Mouse (Mus musculus): ENCODE measurements around the gene Sun3.

Sun3 gene

DNA sequence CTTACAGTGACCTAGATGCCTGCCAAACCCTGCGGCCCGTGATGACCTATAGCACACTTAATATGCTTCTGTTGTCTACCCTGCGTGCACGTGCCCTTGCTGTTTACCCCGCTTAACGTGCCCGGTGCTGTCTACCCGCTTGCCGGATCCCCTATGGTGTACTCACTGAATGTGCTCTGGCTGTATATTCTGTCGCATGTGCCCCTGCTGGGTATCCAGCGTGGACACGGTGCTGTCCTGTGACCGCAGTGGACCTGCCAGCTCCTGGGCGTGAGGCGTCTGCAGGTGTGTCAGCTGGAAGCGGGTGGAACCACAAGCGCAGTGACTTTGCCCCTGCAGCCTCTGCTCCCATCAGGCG is at the start of gene Sun3:
Sun3 (minus strand) TSS at position 289 of the 358 bp plus-strand sequence.
- DNase-seq (ENCODE audit: low read depth), result no peak

DNA sequence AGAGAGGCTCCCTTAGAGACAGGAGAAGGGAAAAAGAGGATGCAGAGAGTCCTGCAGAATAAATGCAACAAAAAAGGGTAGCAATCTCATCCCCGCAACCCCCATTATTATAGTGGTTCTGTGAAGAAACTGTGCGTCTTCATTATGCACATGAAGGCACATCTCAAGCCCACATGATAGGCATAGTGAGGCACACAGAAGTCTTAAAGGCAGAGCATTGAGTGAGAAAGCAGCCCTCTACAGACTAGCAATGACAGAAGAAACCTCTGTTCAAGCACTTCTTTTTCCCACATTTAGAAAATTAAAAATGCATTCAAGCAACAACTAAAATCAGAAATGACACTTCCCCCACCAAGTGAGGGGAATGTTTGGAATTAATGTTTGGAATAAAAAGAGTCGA is 27.7 kb upstream of the Sun3 start:
- DNase-seq (ENCODE audit: low read depth), result no peak

DNA sequence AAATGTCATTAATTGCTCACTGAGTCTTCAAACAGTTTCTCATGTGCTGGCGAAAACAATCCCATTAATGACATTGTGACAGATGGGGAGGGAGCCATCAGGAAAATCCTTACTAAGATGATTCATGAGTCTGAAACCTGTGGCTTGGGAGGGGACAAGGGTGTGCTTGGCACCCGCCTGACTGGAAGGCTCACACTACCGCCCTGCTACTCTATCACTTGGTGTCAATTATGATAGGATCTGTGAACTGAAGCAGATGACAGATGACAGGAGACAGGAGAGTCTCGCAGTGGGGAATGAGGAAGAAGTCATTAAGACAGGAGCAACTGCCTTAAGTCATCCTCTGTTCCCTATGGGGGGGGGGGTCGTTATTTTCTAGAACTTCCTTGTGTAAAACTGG is 11.7 kb upstream of the Sun3 start:
- DNase-seq (ENCODE audit: low read depth), result no peak

DNA sequence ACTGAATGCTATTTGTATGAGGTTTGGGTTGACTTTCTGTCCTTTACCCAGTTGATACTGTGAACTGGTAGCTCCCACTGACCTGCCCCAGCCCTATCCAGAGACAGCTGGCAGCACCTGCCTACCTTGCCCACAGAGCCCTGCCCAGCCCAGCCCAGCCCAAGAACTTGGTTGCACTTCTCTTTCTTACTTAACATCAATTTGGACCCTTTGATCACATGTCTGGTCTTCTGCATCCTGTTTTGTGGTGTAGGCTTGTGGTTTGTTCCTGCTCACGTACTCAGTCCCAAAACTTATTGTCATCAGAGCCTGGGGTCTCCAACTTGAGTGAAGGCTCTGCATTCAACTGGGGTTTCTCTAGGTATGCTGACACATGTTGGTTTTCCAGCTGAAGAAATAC is 11.2 kb upstream of the Sun3 start:
- DNase-seq (ENCODE audit: low read depth), result peak; percentile 42

DNA sequence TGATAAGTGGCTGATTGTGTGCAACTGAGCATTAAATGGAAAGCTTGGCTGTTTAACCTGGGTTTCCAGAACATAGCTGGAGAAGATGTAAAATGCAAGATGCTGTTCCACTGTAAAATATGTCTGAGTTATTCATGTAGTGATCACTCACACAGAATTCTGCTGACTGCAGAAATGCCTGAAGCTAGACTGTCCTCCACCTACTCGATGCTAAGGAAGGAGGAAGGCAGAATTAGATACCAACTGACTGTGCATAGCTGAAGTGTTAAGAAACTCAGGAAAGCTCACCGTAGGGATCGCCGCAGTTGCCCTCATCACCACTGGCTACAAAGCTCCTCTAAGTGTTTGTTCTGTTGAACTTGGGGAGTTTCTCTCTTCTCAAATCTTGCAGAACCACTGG is 8.9 kb upstream of the Sun3 start:
- no peak for DNase-seq (ENCODE audit: low read depth)

DNA sequence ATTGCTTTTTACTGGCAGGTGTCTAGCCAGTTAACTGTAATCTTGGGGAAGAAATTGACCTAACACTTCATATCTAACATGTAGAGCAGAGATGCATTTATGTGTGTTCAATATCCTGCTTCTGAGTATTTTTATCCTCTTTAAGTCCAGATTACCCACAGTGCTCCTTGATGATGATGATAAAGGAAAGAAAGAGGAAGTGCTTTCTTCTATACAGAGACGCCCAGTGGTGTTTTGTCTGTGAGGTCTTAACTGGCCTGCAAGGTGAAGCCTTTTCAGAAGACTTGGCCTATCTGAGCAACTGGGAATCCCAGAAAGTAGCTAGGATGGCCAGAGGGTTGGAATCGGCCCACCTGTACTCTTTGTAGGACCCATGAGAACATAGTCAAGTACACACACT is 8.1 kb upstream of the Sun3 start:
- peak; percentile 42 for DNase-seq (ENCODE audit: low read depth)

DNA sequence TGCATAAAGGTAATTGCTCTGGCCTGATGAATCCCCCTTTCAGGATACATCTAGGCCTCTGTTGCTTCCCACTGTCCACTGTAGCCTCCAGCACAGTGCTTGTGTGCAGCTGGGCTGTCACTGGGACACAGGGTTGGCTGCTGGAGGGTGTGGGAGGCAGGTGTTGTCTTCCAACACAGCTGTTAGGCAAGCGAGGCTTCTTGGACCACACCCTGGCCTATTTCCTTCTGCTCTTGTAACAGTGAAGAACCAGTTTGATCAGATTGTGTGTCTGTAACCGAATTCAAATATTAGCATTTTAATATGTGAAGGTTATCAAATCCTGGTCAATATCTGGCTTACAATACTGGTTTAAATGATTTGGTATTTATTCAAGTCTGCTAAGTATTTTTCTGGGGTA is 3.1 kb upstream of the Sun3 start:
- DNase-seq (ENCODE audit: low read depth), result no peak

DNA sequence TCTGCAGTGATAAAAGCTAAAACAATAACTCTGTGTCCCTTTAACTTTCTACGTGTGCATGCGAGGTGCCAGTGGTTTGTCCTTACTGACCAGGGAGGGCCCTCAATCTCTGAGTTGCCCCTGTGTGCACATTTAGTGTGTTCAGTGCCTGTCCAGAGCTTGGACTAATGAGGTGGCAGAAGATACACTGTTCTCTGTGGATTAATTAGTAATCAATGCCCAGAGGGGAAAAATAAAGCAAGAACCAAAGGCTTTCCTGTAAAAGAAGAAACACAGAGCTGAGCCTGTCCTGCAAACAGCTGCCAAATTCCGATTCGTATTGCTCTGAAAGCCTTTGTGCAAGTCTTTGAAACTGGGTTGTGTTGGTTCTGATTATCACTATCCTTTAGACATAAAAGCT is 1.4 kb upstream of the Sun3 start:
- DNase-seq (ENCODE audit: low read depth), result no peak

DNA sequence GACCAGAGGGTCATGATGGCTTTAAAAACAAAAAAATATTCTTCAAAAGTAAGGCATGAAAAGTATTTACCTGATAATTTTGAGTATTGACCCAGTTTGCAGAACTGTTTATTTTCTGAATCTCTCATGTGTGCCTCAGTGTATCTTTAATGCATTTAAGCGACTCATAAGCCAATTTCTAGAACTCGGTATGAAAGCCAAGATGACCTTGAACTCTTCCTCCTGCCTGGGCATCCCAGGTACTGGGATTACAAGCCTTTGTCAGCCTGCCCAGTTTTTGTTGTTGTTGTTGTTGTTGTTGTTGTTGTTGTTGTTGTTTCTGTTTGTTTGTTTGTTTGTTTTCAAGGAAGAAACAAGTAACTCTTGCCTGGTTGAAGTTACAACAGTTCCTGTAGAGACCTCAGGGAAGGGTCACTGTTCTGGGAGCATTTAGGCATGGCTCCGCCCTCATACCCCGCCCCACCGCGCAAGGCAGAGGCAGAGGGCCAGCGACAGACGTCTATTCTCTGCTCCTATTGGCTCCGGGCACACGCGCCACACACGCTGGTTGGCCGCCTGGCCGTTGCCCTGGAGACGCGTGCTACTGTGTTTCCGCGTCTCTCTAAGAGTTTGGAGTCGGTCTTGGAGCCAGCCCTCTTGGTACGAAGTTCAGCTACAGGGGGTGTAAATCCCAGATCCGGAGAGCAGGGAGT is 634 bp downstream of the Sun3 start, which contains the start of gene Gm11992:
Gm11992 (plus strand) TSS at position 584 of the 692 bp plus-strand sequence.
- no peak for DNase-seq (ENCODE audit: low read depth)

DNA sequence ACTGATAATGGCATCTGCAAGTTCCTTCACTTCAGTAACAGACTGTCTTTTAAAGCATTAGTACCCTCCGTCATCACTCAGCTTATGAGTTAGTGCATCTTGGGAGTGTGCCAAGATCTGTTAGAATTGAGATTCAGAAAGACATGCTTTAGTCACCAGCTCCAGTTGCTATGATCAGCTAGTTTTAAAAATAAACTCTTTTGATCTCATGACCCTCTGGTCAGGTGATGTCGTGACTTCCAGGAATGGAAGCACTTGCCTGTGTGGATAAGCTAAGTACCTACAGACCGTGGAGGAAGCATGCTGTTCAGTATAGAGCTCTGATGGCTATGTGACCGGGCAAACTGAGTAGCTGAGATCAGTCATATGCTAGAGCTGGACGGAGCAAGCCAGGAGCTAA is 1.7 kb downstream of the Sun3 start:
- no peak for DNase-seq (ENCODE audit: low read depth)

DNA sequence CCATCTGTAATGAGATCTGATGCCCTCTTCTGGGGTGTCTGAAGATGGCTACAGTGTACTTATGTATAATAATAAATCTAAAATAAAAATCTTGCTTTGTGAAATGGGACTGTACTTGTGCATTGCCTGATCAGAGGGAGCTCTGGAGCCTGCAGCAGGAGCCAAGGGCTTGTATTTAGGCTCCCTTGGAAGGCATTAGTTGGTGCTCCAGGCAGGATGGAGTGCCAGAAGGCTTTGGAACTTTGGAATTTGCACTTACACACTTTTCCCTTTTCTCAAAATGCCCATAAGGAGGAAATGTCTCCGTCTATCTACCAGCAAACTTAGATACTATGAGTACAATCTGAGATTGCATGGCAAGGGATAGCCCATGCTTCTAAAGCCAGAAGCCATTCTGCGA is 2.2 kb downstream of the Sun3 start:
- DNase-seq (ENCODE audit: low read depth), result no peak

DNA sequence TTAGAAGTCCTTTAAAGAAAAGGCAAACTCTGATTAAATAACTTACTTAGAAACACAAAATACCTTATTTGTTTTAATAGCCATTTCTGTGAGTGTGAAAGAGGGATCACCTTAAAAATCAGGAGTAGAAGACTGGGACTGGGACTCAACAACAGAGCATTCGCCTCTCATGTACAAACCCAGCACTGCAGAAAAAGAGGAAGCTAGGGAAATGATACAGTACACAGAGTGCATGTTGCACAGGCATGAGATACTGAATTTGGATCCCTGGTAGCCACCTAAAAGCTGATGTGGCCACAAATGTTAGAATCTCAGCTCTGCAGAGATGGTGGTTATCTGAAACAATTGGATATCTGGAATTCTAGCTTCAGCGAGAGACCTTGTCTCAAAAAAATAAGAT is 17.3 kb downstream of the Sun3 start:
- no peak for DNase-seq (ENCODE audit: low read depth)

DNA sequence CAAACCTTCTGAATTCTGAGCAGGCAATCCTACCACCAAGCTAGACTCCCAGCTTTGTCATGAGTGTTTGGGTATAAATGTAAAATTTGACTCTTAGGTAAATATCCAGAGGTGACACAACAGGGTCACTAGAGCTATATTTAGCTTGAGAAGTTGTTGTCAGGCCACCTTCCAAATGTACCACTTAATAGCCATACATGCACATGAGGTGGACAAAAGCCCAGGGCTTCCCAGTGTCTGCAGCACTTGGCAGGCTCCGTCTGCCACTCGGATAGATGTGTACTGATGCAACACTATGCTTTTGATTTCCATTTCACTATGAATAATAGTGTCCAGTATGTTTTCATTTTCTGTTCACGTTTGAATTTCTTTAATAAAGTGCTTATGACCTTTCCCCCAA is 23.6 kb downstream of the Sun3 start:
- DNase-seq (ENCODE audit: low read depth), result no peak

DNA sequence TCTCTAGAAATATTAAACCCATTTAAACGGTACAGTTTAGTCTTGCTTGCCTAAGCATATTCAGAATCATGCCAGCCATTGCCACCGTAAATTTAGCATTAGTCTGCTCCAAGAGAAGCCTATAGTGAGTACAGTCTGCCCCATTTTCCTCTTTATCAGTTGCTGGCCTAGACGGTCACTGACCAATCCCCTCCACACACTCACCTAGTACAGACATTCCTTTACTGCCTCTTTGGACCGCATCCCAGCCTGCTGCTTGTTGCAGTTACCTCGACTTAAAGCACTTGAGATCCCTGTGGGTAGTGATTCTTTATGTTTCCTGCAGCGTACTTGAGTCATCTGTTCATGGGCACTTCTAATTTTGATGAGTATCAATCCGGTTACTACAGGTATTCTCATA is 24.0 kb downstream of the Sun3 start:
- DNase-seq (ENCODE audit: low read depth), result no peak

DNA sequence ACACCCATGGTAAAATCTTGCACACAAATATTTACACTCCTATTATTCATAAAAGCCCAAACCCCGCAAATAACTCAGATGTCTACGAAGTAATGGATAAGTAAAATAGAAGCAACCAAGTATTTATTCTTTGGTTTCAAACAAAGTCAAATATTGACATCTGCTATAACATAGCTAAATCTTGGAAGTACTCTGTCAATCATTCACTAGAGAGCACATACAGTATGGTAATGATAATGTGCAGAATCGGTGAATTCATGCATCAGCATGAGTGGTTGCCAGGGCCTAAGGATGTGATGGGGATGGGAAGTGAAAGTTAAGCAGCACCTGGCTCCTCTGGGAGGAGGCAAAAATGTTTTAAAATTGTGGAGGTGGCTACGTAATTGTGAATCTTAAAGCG is 28.6 kb downstream of the Sun3 start:
- no peak for DNase-seq (ENCODE audit: low read depth)

DNA sequence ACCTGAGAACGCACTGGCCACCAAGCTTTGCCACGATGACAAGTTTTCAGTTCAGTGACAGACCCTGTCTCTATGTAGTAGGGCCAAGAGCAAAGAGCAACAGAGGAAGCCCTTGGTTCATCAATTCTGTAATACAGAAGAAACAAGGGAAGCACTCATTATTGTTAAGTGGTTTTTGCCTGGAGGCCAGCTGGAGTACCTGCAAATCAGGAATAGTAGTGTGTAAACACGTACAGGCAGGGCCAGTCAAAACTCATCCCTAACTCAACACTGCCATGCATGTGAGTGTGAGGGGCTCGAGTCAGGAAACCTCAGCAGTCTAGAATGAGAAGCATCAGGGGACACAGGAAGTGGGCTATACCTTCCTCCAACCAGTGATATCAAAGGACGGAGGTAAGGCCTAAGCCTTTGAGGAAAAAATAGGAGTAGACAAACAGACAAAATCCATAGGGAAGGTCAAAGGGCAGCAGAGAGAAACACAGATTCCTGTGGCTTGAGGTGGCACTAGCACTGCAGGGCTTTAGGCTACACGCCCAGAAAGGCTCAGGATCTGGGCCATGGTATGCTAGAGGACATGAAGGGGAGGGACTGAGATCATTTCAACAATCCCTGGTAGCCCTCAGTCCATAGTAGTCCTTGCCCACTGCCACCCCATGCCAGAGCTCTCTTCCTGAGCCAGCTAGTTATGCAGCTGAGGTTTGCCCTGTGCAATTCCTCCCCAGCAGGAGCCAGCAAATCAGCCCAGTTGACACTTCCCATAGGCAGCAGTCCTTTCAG is 30.1 kb downstream of the Sun3 start:
- DNase-seq (ENCODE audit: low read depth), result no peak

DNA sequence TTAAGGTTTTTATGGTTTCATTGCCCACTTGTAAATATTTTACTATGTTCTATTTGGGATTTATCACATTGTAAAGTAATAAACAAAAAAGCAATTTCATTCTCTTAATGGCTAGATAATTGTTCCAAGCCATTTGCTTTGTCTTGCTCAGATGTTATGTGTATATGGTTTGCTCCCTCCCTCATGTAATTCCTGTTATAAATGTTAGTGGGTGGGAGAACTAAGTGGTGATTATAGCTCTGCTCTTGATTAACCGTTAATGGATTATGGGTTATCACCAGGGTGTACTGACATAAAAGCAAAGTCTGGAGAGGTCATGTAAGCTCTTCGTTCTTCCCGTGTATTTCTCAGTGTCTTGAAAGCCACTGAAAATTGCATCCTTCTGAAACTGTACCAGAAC is 34.1 kb downstream of the Sun3 start:
- no peak for DNase-seq (ENCODE audit: low read depth)

DNA sequence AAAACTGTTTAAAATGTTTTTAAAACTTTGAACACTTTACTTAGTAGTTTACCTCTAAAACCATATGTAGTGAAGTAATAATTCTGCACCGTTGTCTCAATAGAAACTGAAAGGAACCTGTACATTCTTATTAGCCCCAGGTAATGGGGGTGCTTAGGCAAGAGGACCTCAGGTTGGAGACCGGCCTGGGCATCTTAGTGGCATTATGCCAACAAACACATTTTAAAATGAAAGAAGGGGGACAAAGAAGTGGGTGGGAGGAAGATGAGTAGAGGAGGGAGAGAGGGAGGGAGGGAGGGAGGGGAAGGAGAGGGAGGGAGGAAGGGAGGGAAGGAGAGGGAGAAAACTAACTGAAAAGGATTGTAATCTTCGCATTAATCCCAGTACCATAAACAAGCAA is 37.4 kb downstream of the Sun3 start:
- no peak for DNase-seq (ENCODE audit: low read depth)

DNA sequence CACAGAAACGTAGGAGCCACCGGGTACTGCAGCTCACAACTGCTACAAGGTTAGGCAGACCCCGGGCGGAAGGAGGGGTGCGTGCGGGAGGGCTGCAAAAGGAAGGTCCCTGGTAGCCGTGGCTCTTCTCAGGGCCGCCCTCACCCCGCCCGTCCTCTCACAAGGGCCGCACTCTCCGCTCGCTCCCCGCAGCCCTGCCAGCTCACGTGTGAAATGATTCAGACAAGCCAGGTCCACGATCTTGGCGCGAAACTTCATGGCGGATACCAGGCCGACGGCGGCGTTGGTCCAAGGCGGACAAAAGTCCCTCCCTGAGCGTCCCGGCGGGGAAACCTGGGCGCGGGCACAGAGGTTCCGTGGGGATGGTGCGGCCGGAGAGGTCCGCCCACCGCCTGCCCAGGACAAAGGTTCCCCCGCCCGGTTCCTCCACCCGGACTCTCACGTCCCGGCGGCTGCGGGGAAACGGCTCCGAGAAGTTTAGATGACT is 37.9 kb downstream of the Sun3 start, which contains the start of gene Hus1:
Hus1 (minus strand) TSS at position 339 of the 487 bp plus-strand sequence.
- DNase-seq (ENCODE audit: low read depth), result peak; percentile 84

DNA sequence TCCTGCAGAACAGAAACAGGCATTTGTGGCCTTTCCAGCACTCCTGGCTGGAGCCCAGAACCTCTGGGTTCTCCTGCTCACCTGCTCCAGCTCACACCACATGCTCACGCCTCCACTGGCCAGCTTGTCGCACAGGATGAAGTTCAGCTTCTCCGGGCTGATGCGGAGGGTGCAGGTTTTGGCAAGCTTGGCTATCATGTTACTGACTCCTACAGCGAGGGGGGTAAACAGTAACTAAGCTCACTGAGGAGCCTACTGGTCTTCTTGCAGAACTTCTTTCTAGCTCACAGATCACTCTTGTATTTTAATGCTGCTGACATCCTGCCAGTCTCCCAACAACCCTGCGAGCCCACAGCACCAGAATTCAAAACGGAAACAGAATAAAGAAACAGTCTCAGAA is 38.4 kb downstream of the Sun3 start:
- peak; percentile 76 for DNase-seq (ENCODE audit: low read depth)

DNA sequence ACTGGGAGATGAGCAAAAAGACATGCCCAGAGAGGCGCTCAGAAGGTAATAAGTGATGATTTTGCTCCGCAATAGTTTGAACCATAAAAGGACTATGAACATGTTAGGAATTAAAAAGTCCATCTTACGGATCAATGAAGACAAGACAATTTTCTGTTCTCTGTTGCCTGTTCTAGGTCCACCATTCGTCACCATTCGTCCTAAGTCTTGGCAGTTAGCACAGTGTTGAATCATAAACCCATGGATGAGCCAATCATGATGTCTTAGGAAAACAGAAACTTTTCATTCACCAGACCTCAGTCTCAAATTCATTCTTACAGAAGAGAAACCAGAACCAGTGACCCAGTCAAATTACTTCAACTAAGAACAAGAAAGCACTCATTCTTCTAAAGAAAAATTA is 40.0 kb downstream of the Sun3 start:
- DNase-seq (ENCODE audit: low read depth), result no peak

DNA sequence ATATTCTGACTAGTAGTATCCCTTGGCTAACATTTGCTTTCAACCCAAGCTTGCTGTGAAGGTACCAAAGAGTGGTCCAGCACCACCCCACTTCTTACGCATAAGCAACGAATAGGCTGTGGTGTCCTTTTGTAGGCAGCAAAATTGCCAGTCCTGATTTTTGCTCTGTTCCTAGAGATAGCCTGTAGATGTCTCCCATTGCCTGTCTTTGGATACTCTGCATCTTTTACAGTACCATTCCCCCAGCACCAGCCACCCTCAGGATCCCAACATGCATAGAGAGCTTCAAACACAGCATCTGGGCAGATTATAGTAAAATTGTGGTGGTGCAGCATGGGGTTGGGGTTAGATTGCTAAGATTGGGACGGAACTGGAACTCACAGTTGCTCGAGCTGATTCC is 60.7 kb downstream of the Sun3 start:
- peak; percentile 12 for DNase-seq (ENCODE audit: low read depth)

DNA sequence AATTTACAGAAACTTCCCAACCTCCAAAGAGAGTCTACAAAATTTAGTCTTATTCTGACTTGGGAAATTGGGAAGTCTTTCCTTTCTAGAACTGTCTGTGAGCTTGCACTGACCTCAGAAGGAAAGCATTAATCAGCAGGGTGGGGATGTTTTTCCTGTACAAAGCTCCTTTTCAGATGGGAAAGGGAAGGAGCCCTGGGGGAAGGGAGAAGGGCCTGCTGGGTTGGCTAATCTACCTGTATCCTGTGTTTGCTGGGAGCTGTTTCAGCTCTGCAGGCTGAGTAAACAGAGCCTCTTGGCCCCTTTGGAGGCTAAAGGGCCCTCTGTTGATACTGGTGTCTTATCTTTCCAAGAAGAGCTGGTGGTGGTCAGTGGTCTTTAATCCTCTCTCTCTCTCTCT is 62.7 kb downstream of the Sun3 start:
- no peak for DNase-seq (ENCODE audit: low read depth)

All from 416B (cell line).